Mouse (Mus musculus) hindbrain, embryonic 11.5 days (tissue): ENCODE data around the gene Gm28047. TPM values are rescaled to one million over a fixed set of nuclear protein-coding genes. Genes with fewer than 3 reads are reported as not detected.

ENCODE experiments used
- ATAC-seq: fragments of 200-750 bp; cut with Nextera tagmentation; 2 replicates; pipeline ENCODE4 v1.8.0; 2017; ENCODE audit warnings: mild to moderate bottlenecking, moderate TSS enrichment, moderate library complexity; ENCODE audit not compliant: low FRiP score
- DNase-seq: peaks from one replicate; pipeline ENCODE4 v3.0.0-alpha.2; 2015; ENCODE audit warnings: low spot score
- H3K27ac ChIP-seq: fragments of 300-500 bp; sonication (generic); 2 replicates; pipeline ENCODE4 v1.5.1; 2014; ENCODE audit warnings: mild to moderate bottlenecking, low read depth, low read length
- H3K27me3 ChIP-seq: fragments of 300-500 bp; sonication (generic); 2 replicates; pipeline ENCODE4 v1.6.1; 2014; ENCODE audit warnings: mild to moderate bottlenecking, low read length, moderate library complexity, mixed read lengths; ENCODE audit not compliant: control insufficient read depth, insufficient read depth
- H3K36me3 ChIP-seq: fragments of 300-500 bp; sonication (generic); 2 replicates; pipeline ENCODE4 v1.6.1; 2014; ENCODE audit warnings: mild to moderate bottlenecking, low read length, moderate library complexity, mixed read lengths; ENCODE audit not compliant: control insufficient read depth, insufficient read depth
- H3K4me1 ChIP-seq: fragments of 300-500 bp; sonication (generic); replicated peaks from 2 replicates; pipeline ENCODE4 v1.6.1; 2014; ENCODE audit warnings: low read length, mixed read lengths; ENCODE audit not compliant: control insufficient read depth, insufficient read depth
- H3K4me2 ChIP-seq: fragments of 300-500 bp; sonication (generic); replicated peaks from 2 replicates; pipeline ENCODE4 v1.6.1; 2014; ENCODE audit warnings: mild to moderate bottlenecking, low read depth, low read length
- H3K4me3 ChIP-seq: fragments of 300-500 bp; sonication (generic); 2 replicates; pipeline ENCODE4 v1.5.1; 2014; ENCODE audit warnings: low read depth, low read length
- H3K9ac ChIP-seq: fragments of 300-500 bp; sonication (generic); 2 replicates; pipeline ENCODE4 v1.6.1; 2014; ENCODE audit warnings: low read depth, low read length
- H3K9me3 ChIP-seq: fragments of 300-500 bp; sonication (generic); 2 replicates; pipeline ENCODE4 v1.6.1; 2016; ENCODE audit warnings: low read length; ENCODE audit not compliant: control insufficient read depth
- WGBS: fragments of 180-500 bp; shearing (Covaris S2); extraction: QIAGEN DNeasy Blood & Tissue Kit; methylation state at CpG from one replicate; pipeline ENCODE4 v1.1.7; 2014; 5-methylcytosine and 5-hydroxymethylcytosine counted together
- polyA plus RNA-seq: library from polyadenylated mRNA; unstranded; fragments of >200 nt; fragmentation: Nextera tagmentation; extraction: Ambion mirVana; gene quantifications from 2 replicates; pipeline ENCODE4 v1.2.1, GENCODE M21; 2014

Gene Gm28047
- polyA plus RNA-seq, 1 experiment from 2014 or later, result 0.93 TPM

GRCm38 (mm10) chr15:102512471-102512870 is 112.4 kb downstream of the Gm28047 start:
- H3K9ac ChIP-seq, result no peak overlapping the region
- no peak for ATAC-seq
- H3K36me3 ChIP-seq, result no peaks in the 10 kb centered on the region
- no peak overlapping the region for H3K4me3 ChIP-seq
- DNase-seq, result no peak
- H3K9me3 ChIP-seq, result no peaks in the 10 kb centered on the region
- H3K4me1 ChIP-seq, result peaks cover 12% of the 10 kb centered on the region
- no peaks in the 10 kb centered on the region for H3K27me3 ChIP-seq
- H3K4me2 ChIP-seq, result peak overlapping the region; percentile 66; the same call in 1 of the 2 replicates
- H3K27ac ChIP-seq, result peak overlapping the region; percentile 94

GRCm38 (mm10) chr15:102512010-102512409 is 112.9 kb downstream of the Gm28047 start:
- H3K4me1 ChIP-seq, result peaks cover 12% of the 10 kb centered on the region

GRCm38 (mm10) chr15:102511285-102511833 is 113.5 kb downstream of the Gm28047 start:
- H3K27me3 ChIP-seq, result no peaks in the 10 kb centered on the region
- H3K4me1 ChIP-seq, result peaks cover 12% of the 10 kb centered on the region
- ATAC-seq (peak; percentile 41), DNase-seq (peak; percentile 60)
- H3K4me3 ChIP-seq, result peak overlapping the region; percentile 51; the same call in 1 of the 2 replicates
- peak overlapping the region; percentile 94 for H3K27ac ChIP-seq
- H3K9me3 ChIP-seq, result no peaks in the 10 kb centered on the region
- peak overlapping the region; percentile 12; the same call in 1 of the 2 replicates for H3K9ac ChIP-seq
- no peaks in the 10 kb centered on the region for H3K36me3 ChIP-seq
- H3K4me2 ChIP-seq, result peak overlapping the region; percentile 66
- 8% methylated on average over 6 of the region's 6 CpGs for WGBS

More at GRCm38 (mm10) chr15:102512010-102512409, 112.9 kb downstream of the Gm28047 start:
- H3K9ac ChIP-seq, result peak overlapping the region; percentile 12; the same call in 1 of the 2 replicates
- no peaks in the 10 kb centered on the region for H3K27me3 ChIP-seq
- no peaks in the 10 kb centered on the region for H3K36me3 ChIP-seq
- ATAC-seq (no peak), DNase-seq (no peak)
- 23% methylated on average over 5 of the region's 5 CpGs for WGBS
- H3K27ac ChIP-seq, result peak overlapping the region; percentile 94
- H3K4me2 ChIP-seq, result peak overlapping the region; percentile 66
- H3K9me3 ChIP-seq, result no peaks in the 10 kb centered on the region
- no peak overlapping the region for H3K4me3 ChIP-seq

- Histone ChIP-seq H3K4me2 (peak overlapping the region; percentile 66), H3K9ac (peak overlapping the region; percentile 55; the same call in 1 of the 2 replicates), H3K4me1 (peaks cover 12% of the 10 kb centered on the region), H3K9me3 (no peaks in the 10 kb centered on the region), H3K4me3 (peak overlapping the region; percentile 51), H3K36me3 (no peaks in the 10 kb centered on the region), H3K27me3 (no peaks in the 10 kb centered on the region), H3K27ac (peak overlapping the region; percentile 94)
- WGBS, result 3% methylated on average over 33 of the region's 34 CpGs
- ATAC-seq, result peak; percentile 95
- DNase-seq, result peak; percentile 96
Observed at GRCm38 (mm10) chr15:102510590-102511284, 114.1 kb downstream of the Gm28047 start.

- ATAC-seq (peak; percentile 54), DNase-seq (no peak)
- no peaks in the 10 kb centered on the region for H3K27me3 ChIP-seq
- H3K27ac ChIP-seq, result peak overlapping the region; percentile 94
- H3K4me2 ChIP-seq, result peak overlapping the region; percentile 66
- WGBS, result 5% methylated on average over 9 of the region's 9 CpGs
- H3K9ac ChIP-seq, result peak overlapping the region; percentile 55
- H3K4me3 ChIP-seq, result peak overlapping the region; percentile 51
- no peaks in the 10 kb centered on the region for H3K36me3 ChIP-seq
- H3K9me3 ChIP-seq, result no peaks in the 10 kb centered on the region
- peaks cover 10% of the 10 kb centered on the region; the same call in 1 of the 2 replicates for H3K4me1 ChIP-seq
Observed at GRCm38 (mm10) chr15:102510110-102510509, 114.8 kb downstream of the Gm28047 start.

GRCm38 (mm10) chr15:102508336-102508735 is 116.5 kb downstream of the Gm28047 start:
- no peak overlapping the region for H3K9ac ChIP-seq
- 93% methylated on average over 3 of the region's 3 CpGs for WGBS
- H3K9me3 ChIP-seq, result no peaks in the 10 kb centered on the region
- H3K4me1 ChIP-seq, result peaks cover 10% of the 10 kb centered on the region; the same call in 1 of the 2 replicates
- ATAC-seq (no peak), DNase-seq (no peak)
- no peak overlapping the region for H3K4me2 ChIP-seq
- peaks cover 9% of the 10 kb centered on the region; the same call in 1 of the 2 replicates for H3K36me3 ChIP-seq
- H3K27ac ChIP-seq, result no peak overlapping the region
- H3K4me3 ChIP-seq, result no peak overlapping the region
- H3K27me3 ChIP-seq, result no peaks in the 10 kb centered on the region

- Histone ChIP-seq H3K27me3 (no peaks in the 10 kb centered on the region), H3K4me3 (no peak overlapping the region), H3K36me3 (peaks cover 10% of the 10 kb centered on the region; the same call in 1 of the 2 replicates), H3K9me3 (no peaks in the 10 kb centered on the region), H3K4me2 (no peak overlapping the region), H3K4me1 (peaks cover 10% of the 10 kb centered on the region; the same call in 1 of the 2 replicates), H3K27ac (no peak overlapping the region), H3K9ac (no peak overlapping the region)
- ATAC-seq (no peak), DNase-seq (no peak)
Observed at GRCm38 (mm10) chr15:102507561-102507960, 117.3 kb downstream of the Gm28047 start.

GRCm38 (mm10) chr15:102506864-102507263 is 118.0 kb downstream of the Gm28047 start:
- no peaks in the 10 kb centered on the region for H3K9me3 ChIP-seq
- H3K4me1 ChIP-seq, result peaks cover 5% of the 10 kb centered on the region; the same call in 1 of the 2 replicates
- H3K4me2 ChIP-seq, result no peak overlapping the region
- peaks cover 13% of the 10 kb centered on the region; the same call in 1 of the 2 replicates for H3K36me3 ChIP-seq
- 88% methylated on average over 1 of the region's 1 CpGs for WGBS
- no peak overlapping the region for H3K27ac ChIP-seq
- ATAC-seq (no peak), DNase-seq (no peak)
- H3K9ac ChIP-seq, result no peak overlapping the region
- H3K4me3 ChIP-seq, result no peak overlapping the region
- no peaks in the 10 kb centered on the region for H3K27me3 ChIP-seq
